Mouse (Mus musculus) adrenal gland, postnatal 14 days (tissue): ENCODE data around the gene Pde3a. TPM values are rescaled to one million over a fixed set of nuclear protein-coding genes. Genes with fewer than 3 reads are reported as not detected.
"Not testable (repeated sequence)": the region's sequence is repeated elsewhere in the genome, so short reads cannot be mapped to it uniquely, and the experiment has no call there.

Experiments
- DNase-seq: peaks from one replicate; pipeline ENCODE4 v3.0.0; 2021; ENCODE audit warnings: mixed read lengths
- total RNA-seq: library from RNA; stranded (reverse); gene quantifications from 2 replicates; pipeline ENCODE4 v1.2.3, GENCODE M21; 2021

Gene Pde3a
- total RNA-seq, 1 experiment from 2014 or later, result 15.6 TPM

- DNase-seq, result no peak
Measured at GRCm38 (mm10) chr6:141267888-141268570, 19.0 kb downstream of the Pde3a start.

GRCm38 (mm10) chr6:141268871-141269270, 19.8 kb downstream of the Pde3a start:
- no peak for DNase-seq

GRCm38 (mm10) chr6:141271133-141271532, 22.1 kb downstream of the Pde3a start:
- DNase-seq, result no peak

GRCm38 (mm10) chr6:141271579-141271978, 22.5 kb downstream of the Pde3a start:
- no peak for DNase-seq

- DNase-seq, result no peak
Measured at GRCm38 (mm10) chr6:141273685-141274084, 24.6 kb downstream of the Pde3a start.

- no peak for DNase-seq
Measured at GRCm38 (mm10) chr6:141281685-141282084, 32.6 kb downstream of the Pde3a start.

GRCm38 (mm10) chr6:141282796-141283195, 33.7 kb downstream of the Pde3a start:
- no peak for DNase-seq

- no peak for DNase-seq
Measured at GRCm38 (mm10) chr6:141291195-141291594, 42.1 kb downstream of the Pde3a start.

- DNase-seq, result no peak
Measured at GRCm38 (mm10) chr6:141292826-141293459, 43.9 kb downstream of the Pde3a start.

GRCm38 (mm10) chr6:141293460-141293853, 44.4 kb downstream of the Pde3a start:
- DNase-seq, result no peak

- DNase-seq, result no peak
Measured at GRCm38 (mm10) chr6:141295264-141295663, 46.2 kb downstream of the Pde3a start.

GRCm38 (mm10) chr6:141301750-141302748, 53.0 kb downstream of the Pde3a start:
- DNase-seq, result no peak

- DNase-seq, result no peak
Measured at GRCm38 (mm10) chr6:141302842-141303241, 53.8 kb downstream of the Pde3a start.

GRCm38 (mm10) chr6:141307326-141307725, 58.3 kb downstream of the Pde3a start:
- no peak for DNase-seq

GRCm38 (mm10) chr6:141308451-141308850, 59.4 kb downstream of the Pde3a start:
- DNase-seq, result peak; percentile 50

GRCm38 (mm10) chr6:141309872-141310271, 60.8 kb downstream of the Pde3a start:
- no peak for DNase-seq

GRCm38 (mm10) chr6:141310351-141310750, 61.3 kb downstream of the Pde3a start:
- DNase-seq, result no peak

- DNase-seq, result no peak
Measured at GRCm38 (mm10) chr6:141311615-141312014, 62.5 kb downstream of the Pde3a start.

GRCm38 (mm10) chr6:141313112-141313511, 64.0 kb downstream of the Pde3a start:
- no peak for DNase-seq

GRCm38 (mm10) chr6:141318440-141318839, 69.4 kb downstream of the Pde3a start:
- no peak for DNase-seq

- no peak for DNase-seq
Measured at GRCm38 (mm10) chr6:141321253-141321652, 72.2 kb downstream of the Pde3a start.

- DNase-seq, result no peak
Measured at GRCm38 (mm10) chr6:141322961-141323360, 73.9 kb downstream of the Pde3a start.

GRCm38 (mm10) chr6:141327134-141327533, 78.1 kb downstream of the Pde3a start:
- not testable (repeated sequence) for DNase-seq
